Mouse (Mus musculus): ENCODE data around the gene Rnf169.

The Rnf169 gene

DNA sequence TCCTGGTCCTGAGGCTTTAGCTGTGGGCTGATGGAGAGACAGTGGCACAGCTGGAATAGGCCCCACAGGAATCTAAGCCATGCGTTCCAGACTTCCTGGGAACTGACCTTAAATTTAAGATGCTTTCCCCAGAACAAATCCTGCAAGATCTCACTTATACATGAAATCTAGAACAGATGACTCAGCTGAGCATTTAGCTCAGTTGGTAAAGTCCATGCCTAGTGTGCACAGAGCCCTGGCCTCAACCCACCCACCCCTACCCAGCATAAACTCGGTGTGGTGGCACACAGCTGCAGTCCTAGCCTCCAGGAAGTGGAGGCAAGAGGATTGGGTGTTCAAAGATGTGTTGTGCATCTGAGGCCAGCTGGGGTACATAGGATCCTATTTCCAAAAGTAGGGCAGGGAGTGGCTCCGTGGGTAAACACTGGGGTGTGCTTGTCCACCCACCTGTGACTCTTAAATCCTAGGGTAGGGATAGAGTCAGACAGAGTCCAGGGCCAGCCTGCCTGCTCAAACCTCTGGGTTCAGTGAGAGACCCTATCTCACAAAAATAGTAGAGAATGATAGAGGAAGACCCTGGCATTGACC lies 90.0 kb downstream of the Rnf169 start:
- DNase-seq, result no peak

DNA sequence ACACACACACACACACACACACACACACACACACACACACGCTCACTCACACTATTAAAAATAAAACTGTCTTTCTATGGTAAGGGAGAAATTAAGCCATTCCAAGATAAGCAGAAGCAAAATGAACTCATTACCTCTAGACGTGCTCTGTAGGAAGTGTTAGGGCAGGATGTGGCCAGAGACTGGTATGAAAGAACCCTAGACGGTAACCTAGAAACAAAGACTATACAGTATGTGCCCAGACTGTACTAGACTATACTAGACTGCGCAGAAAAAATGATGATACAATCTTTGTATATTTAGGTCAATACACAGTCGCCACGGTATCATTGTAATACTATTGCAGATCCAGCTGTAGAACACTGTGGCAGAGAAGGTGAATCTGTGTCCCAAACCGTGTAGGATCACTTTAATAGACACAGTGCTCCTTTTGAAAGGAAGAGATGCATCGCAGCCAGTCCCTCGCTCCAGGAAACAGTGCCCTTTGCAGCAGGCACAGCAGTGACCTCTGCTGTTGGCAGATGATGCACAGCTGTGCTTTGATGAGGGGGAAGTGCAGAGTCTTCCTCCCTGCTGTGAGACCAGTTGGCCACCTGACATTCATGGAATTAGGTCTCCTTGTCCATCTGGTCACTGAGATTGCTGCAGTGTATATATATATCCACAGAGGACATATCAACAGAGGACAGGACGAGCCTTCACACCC lies 90.9 kb downstream of the Rnf169 start:
- DNase-seq, result no peak

GRCm38 (mm10) chr7:99887743-99888142 lies 92.5 kb downstream of the Rnf169 start:
- DNase-seq, result no peak

GRCm38 (mm10) chr7:99887230-99887735 lies 93.0 kb downstream of the Rnf169 start:
- no peak for DNase-seq

- no peak for DNase-seq
Observed at GRCm38 (mm10) chr7:99878254-99878653, 102.0 kb downstream of the Rnf169 start.

DNA sequence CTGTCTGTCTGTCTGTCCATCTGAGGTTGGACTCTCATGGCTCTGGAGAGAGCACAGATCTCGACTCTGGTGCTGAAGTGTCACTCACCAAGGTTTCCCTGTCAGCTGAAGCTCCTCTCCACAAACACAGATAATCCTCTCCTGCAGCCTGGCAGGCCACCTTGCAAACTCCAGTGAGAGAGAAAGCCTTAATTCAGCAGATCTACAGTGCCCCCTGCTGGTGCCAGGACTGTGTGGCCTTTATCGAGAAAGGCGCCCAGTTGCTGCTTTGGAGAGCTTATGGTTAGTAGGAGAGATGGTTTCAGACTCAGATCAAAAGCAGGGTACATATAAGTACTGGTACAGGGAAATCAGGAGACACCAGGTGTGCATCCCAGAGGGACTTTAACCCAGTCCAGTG lies 103.9 kb downstream of the Rnf169 start:
- DNase-seq, result peak; percentile 84

GRCm38 (mm10) chr7:99875891-99876290 lies 104.4 kb downstream of the Rnf169 start:
- DNase-seq, result no peak

DNA sequence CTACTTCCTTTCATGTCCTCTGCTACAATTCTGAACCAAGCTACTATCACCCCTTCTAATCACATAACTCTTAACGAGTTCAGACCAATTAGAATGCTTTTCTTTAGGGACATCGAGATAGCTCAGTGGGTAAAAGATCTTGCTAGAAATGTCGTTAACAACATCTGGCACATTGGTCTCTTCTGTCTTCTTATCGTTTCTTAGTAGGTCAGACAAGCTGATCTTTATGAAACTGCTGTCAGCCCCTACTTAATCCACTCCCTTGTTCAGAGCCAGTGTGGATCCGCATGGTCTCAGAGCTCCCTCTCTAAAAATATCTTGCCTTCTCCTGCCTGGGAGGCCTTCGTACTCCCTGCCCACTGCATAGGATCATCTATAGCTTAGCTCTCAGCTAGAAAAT lies 106.3 kb downstream of the Rnf169 start:
- no peak for DNase-seq
